Mouse (Mus musculus): Measurements from ENCODE around the gene Zranb1.

DNA sequence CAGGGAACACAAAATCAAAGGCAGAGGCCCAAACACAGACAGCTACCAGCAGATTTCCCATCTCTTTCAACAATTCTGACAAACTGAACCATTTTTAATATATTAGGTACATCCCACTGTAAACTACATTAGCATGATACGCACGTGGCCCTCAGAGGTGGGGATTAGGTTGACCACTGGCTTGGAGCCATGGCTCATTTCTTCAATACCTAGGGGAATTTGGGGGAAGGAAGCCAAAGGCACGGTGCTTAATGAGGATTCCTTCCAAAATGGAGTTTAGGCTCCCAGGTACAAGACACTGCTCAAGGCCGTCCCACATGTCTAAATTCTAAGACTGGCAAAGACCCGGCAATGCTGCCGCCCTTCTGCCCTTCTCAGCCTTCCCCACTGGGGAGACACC, 71.3 kb downstream of the Zranb1 start:
- TF ChIP-seq CTCF (IDR thresholded peaks at IDR 0.05; ENCODE audit: extremely low read depth, insufficient read depth, insufficient read length, insufficient replicate concordance): no peak
- no peak for TF ChIP-seq POLR2A (IDR thresholded peaks at IDR 0.05; ENCODE audit: low read depth, low read length)

Measured in spleen, adult 2 months (tissue).